Mouse (Mus musculus) heart, adult 2 months (tissue): ENCODE data around the gene Xylt1. TPM values are rescaled to one million over a fixed set of nuclear protein-coding genes. Genes with fewer than 3 reads are reported as not detected.

Experiments
- DNase-seq, 2 experiments: peaks; one replicate each; pipeline ENCODE4 v3.0.0; 2021
- H3K27ac ChIP-seq: fragments of 200-600 bp; 2 replicates; pipeline ENCODE4 v1.8.1; 2022
- H3K27me3 ChIP-seq: fragments of 200-500 bp; 2 replicates; pipeline ENCODE4 v1.6.1; 2012; ENCODE audit warnings: mild to moderate bottlenecking, low read length, inconsistent platforms, mixed read lengths; ENCODE audit not compliant: control insufficient read depth, insufficient read depth
- H3K36me3 ChIP-seq: fragments of 200-500 bp; 2 replicates; pipeline ENCODE4 v1.6.1; 2012; ENCODE audit warnings: low read length, inconsistent platforms; ENCODE audit not compliant: control insufficient read depth, insufficient read depth
- H3K4me1 ChIP-seq: fragments of 200-500 bp; 2 replicates; pipeline ENCODE4 v1.6.1; 2011; ENCODE audit warnings: low read length; ENCODE audit not compliant: control insufficient read depth, insufficient read depth
- H3K4me3 ChIP-seq: fragments of 200-600 bp; 2 replicates; pipeline ENCODE4 v1.8.1; 2022
- H3K79me2 ChIP-seq: fragments of 200-500 bp; replicated peaks from 2 replicates; pipeline ENCODE4 v1.6.1; 2012; ENCODE audit warnings: mild to moderate bottlenecking, inconsistent platforms, low read length, moderate library complexity, mixed read lengths; ENCODE audit not compliant: control insufficient read depth, insufficient read depth
- H3K9ac ChIP-seq: fragments of 200-500 bp; 2 replicates; pipeline ENCODE4 v1.6.1; 2012; ENCODE audit warnings: low read depth, mild to moderate bottlenecking, control low read depth, inconsistent platforms, low read length, mixed read lengths
- CTCF ChIP-seq: fragments of 200-600 bp; IDR thresholded peaks from 2 replicates; pipeline ENCODE4 v1.8.1; 2022; ENCODE audit warnings: antibody characterized with exemption, mild to moderate bottlenecking, moderate library complexity
- EP300 ChIP-seq: fragments of 200-500 bp; IDR thresholded peaks from 2 replicates; pipeline ENCODE4 v1.6.1; 2011; ENCODE audit warnings: low read depth, low read length, control low read depth; ENCODE audit not compliant: insufficient read depth
- POLR2A ChIP-seq: fragments of 200-500 bp; IDR thresholded peaks from 2 replicates; pipeline ENCODE4 v1.6.1; 2011; ENCODE audit warnings: mild to moderate bottlenecking, low read depth, low read length, control low read depth; ENCODE audit not compliant: insufficient read depth
- WGBS: fragments of 180-500 bp; shearing (Covaris S2); methylation state at CpG from one replicate; pipeline ENCODE4 v1.1.7; 2018; 5-methylcytosine and 5-hydroxymethylcytosine counted together
- intact Hi-C: fragments of 180-260 bp; cut with DNase I; formaldehyde crosslinking; loops from one replicate; pipeline ENCODE4 v1.15.1; 2025
- polyA plus RNA-seq: library from polyadenylated mRNA; depleted of rRNA; stranded (reverse); fragments of >200 nt; gene quantifications from 2 replicates; pipeline ENCODE4 v1.2.3, GENCODE M21; 2012
- total RNA-seq, 2 experiments: library from RNA; stranded (reverse); gene quantifications; 2 replicates each; pipeline ENCODE4 v1.2.3; 2021

The Xylt1 gene
- total and polyA plus RNA-seq, 3 experiments, result 1.2 to 2.3 (median 1.4) TPM

GRCm38 (mm10) chr7:117381188-117381981, 606 bp downstream of the Xylt1 start:
- no peaks in the 10 kb centered on the region for H3K79me2 ChIP-seq
- DNase-seq, result peak in 1 of 2 experiments; percentile 38
- WGBS, result under 1% methylated on average over 63 of the region's 64 CpGs
- peak overlapping the region; percentile 88 for H3K9ac ChIP-seq
- intact Hi-C loops, result loop anchor here (5.0 to 10.0 kb wide), 3 partner anchors 41 to 723 kb away; no protein-coding TSS in a partner anchor
- peaks cover 1% of the 10 kb centered on the region; the same call in 1 of the 2 replicates for H3K4me1 ChIP-seq
- H3K36me3 ChIP-seq, result no peaks in the 10 kb centered on the region
- H3K4me3 ChIP-seq, result peak overlapping the region; percentile 66
- H3K27me3 ChIP-seq, result peaks cover 2% of the 10 kb centered on the region; the same call in 1 of the 2 replicates
- peak overlapping the region; percentile 78 for H3K27ac ChIP-seq
- TF ChIP-seq CTCF, result no peak

- no peaks in the 10 kb centered on the region for H3K79me2 ChIP-seq
- 33% methylated on average over 2 of the region's 2 CpGs for WGBS
- peaks cover 2% of the 10 kb centered on the region; the same call in 1 of the 2 replicates for H3K27me3 ChIP-seq
- TF ChIP-seq POLR2A (no peak), CTCF (no peak), EP300 (no peak)
- H3K36me3 ChIP-seq, result no peaks in the 10 kb centered on the region
- peak overlapping the region; percentile 66 for H3K4me3 ChIP-seq
- no peak overlapping the region for H3K27ac ChIP-seq
- H3K4me1 ChIP-seq, result peaks cover 1% of the 10 kb centered on the region; the same call in 1 of the 2 replicates
- intact Hi-C loops, result loop anchor here (2.0 to 10.0 kb wide), 4 partner anchors 40 to 723 kb away; no protein-coding TSS in a partner anchor
- H3K9ac ChIP-seq, result peak overlapping the region; percentile 88
- DNase-seq, result no peak
These were observed 1.2 kb downstream of the Xylt1 start for GRCm38 (mm10) chr7:117382006-117382405.

GRCm38 (mm10) chr7:117383147-117383940, 2.6 kb downstream of the Xylt1 start:
- peak; percentile 35 to 53 for DNase-seq
- Histone ChIP-seq H3K4me3 (no peak overlapping the region), H3K9ac (no peak overlapping the region), H3K27me3 (peaks cover 2% of the 10 kb centered on the region; the same call in 1 of the 2 replicates), H3K79me2 (no peaks in the 10 kb centered on the region), H3K4me1 (peaks cover 1% of the 10 kb centered on the region; the same call in 1 of the 2 replicates), H3K27ac (no peak overlapping the region), H3K36me3 (no peaks in the 10 kb centered on the region)
- intact Hi-C loops, result loop anchor here (2.0 to 10.0 kb wide), 4 partner anchors 39 to 721 kb away; no protein-coding TSS in a partner anchor
- 54% methylated on average over 7 of the region's 7 CpGs for WGBS
- TF ChIP-seq POLR2A (no peak), EP300 (no peak), CTCF (peak; percentile 72)

GRCm38 (mm10) chr7:117386376-117386775, 5.6 kb downstream of the Xylt1 start:
- intact Hi-C loops, result loop anchor here (10.0 kb wide), 1 partner anchor 718 kb away; no protein-coding TSS in a partner anchor
- peaks cover 1% of the 10 kb centered on the region; the same call in 1 of the 2 replicates for H3K27me3 ChIP-seq
- TF ChIP-seq CTCF, result no peak
- TF ChIP-seq EP300, result no peak
- TF ChIP-seq POLR2A, result no peak
- no peak overlapping the region for H3K4me3 ChIP-seq
- no peaks in the 10 kb centered on the region; the same call in 1 of the 2 replicates for H3K4me1 ChIP-seq
- H3K9ac ChIP-seq, result no peak overlapping the region
- DNase-seq, result no peak
- H3K79me2 ChIP-seq, result no peaks in the 10 kb centered on the region
- H3K36me3 ChIP-seq, result no peaks in the 10 kb centered on the region
- WGBS, result 92% methylated on average over 4 of the region's 4 CpGs
- H3K27ac ChIP-seq, result no peak overlapping the region

GRCm38 (mm10) chr7:117388284-117388988, 7.7 kb downstream of the Xylt1 start:
- 87% methylated on average over 9 of the region's 9 CpGs for WGBS
- Histone ChIP-seq H3K79me2 (no peaks in the 10 kb centered on the region), H3K4me1 (no peaks in the 10 kb centered on the region), H3K4me3 (no peak overlapping the region), H3K27me3 (no peaks in the 10 kb centered on the region), H3K9ac (no peak overlapping the region), H3K36me3 (no peaks in the 10 kb centered on the region), H3K27ac (no peak overlapping the region)
- no peak for DNase-seq
- TF ChIP-seq EP300, result no peak
- no peak for TF ChIP-seq CTCF
- TF ChIP-seq POLR2A, result no peak
- intact Hi-C loops, result loop anchor here (10.0 kb wide), 1 partner anchor 716 kb away; no protein-coding TSS in a partner anchor
